Mouse (Mus musculus) CH12.LX (cell line): Measurements from ENCODE around the gene Sbds. TPM values are rescaled to one million over a fixed set of nuclear protein-coding genes. Genes with fewer than 3 reads are reported as not detected.

Experiments used
- DNase-seq: peaks from one replicate; pipeline ENCODE4 v3.0.0-alpha.2; 2013; ENCODE audit errors: extremely low read depth
- H3K27ac ChIP-seq: 2 replicates; pipeline ENCODE4 v1.5.1; 2012; ENCODE audit warnings: low read depth, mild to moderate bottlenecking, control low read depth, moderate library complexity; ENCODE audit not compliant: insufficient read depth
- H3K27me3 ChIP-seq: replicated peaks from 2 replicates; pipeline ENCODE3; 2012; ENCODE audit warnings: inconsistent platforms
- H3K36me3 ChIP-seq, 2 experiments: replicated peaks in 1 of 2; 2 replicates each; pipeline versions ENCODE3 to v1.6.1; 2012; ENCODE audit warnings: inconsistent platforms in 1 of 2, low read length in 1 of 2, mild to moderate bottlenecking in 1 of 2, mixed read lengths in 1 of 2, moderate library complexity in 1 of 2; ENCODE audit not compliant: control insufficient read depth in 1 of 2, insufficient read depth in 1 of 2
- H3K4me1 ChIP-seq, 2 experiments: 2 replicates each; pipeline ENCODE4 v1.6.1; 2012; ENCODE audit warnings: inconsistent platforms in 1 of 2, moderate library complexity in 1 of 2; ENCODE audit not compliant: insufficient read depth in 2 of 2, control insufficient read depth in 1 of 2
- H3K4me2 ChIP-seq: 2 replicates; pipeline ENCODE4 v1.6.1; 2012; ENCODE audit warnings: low read depth, mild to moderate bottlenecking, control low read depth; ENCODE audit not compliant: poor library complexity, insufficient read depth, severe bottlenecking
- H3K4me3 ChIP-seq, 3 experiments: fragments of 150-350 bp in 1 of 3; sonication (generic) in 1 of 3; replicated peaks in 1 of 3; 2 replicates each; pipeline versions ENCODE3 to v1.5.1; 2011 to 2012; ENCODE audit warnings: low read depth in 2 of 3, low read length in 2 of 3, mild to moderate bottlenecking in 2 of 3, moderate library complexity in 2 of 3, control low read depth in 1 of 3, improper control_type of control experiment in 1 of 3, inconsistent platforms in 1 of 3, mixed read lengths in 1 of 3; ENCODE audit not compliant: poor library complexity in 1 of 3
- H3K79me2 ChIP-seq: replicated peaks from 2 replicates; pipeline ENCODE4 v1.6.1; 2012; ENCODE audit warnings: mild to moderate bottlenecking, moderate library complexity; ENCODE audit not compliant: control insufficient read depth, poor library complexity, insufficient read depth, severe bottlenecking; ENCODE audit errors: extremely low read depth
- H3K9ac ChIP-seq: 2 replicates; pipeline ENCODE4 v1.6.1; 2012; ENCODE audit warnings: low read depth, mild to moderate bottlenecking, control low read depth, moderate library complexity; ENCODE audit not compliant: insufficient read depth
- H3K9me3 ChIP-seq: replicated peaks from 2 replicates; pipeline ENCODE3; 2012; ENCODE audit warnings: low read length, inconsistent platforms, mixed read lengths
- CTCF ChIP-seq, 2 experiments: IDR thresholded peaks in 1 of 2; conservative IDR thresholded peaks in 1 of 2; 2 replicates each; pipeline ENCODE4 v1.5.1; 2011 to 2012; ENCODE audit warnings: low read depth in 2 of 2, low read length in 2 of 2, improper control_type of control experiment in 1 of 2, inconsistent platforms in 1 of 2, mild to moderate bottlenecking in 1 of 2, moderate library complexity in 1 of 2
- E2F4 ChIP-seq: IDR thresholded peaks from 2 replicates; pipeline ENCODE4 v1.6.1; 2011; ENCODE audit warnings: low read depth, low read length, improper control_type of control experiment; ENCODE audit not compliant: insufficient replicate concordance
- ELF1 ChIP-seq: IDR thresholded peaks from 2 replicates; pipeline ENCODE4 v1.6.1; 2014; ENCODE audit warnings: low read depth, mild to moderate bottlenecking, inconsistent platforms, low read length, improper control_type of control experiment
- GABPA ChIP-seq: IDR thresholded peaks from 2 replicates; pipeline ENCODE4 v1.6.1; 2012; ENCODE audit warnings: low read depth, low read length, improper control_type of control experiment, inconsistent platforms; ENCODE audit not compliant: insufficient replicate concordance
- JUND ChIP-seq: conservative IDR thresholded peaks from 2 replicates; pipeline ENCODE4 v1.6.1; 2011; ENCODE audit warnings: low read depth, low read length, improper control_type of control experiment
- KAT2A ChIP-seq: IDR thresholded peaks from 2 replicates; pipeline ENCODE4 v1.6.1; 2012; ENCODE audit warnings: low read length, improper control_type of control experiment, inconsistent platforms; ENCODE audit not compliant: insufficient replicate concordance
- MXI1 ChIP-seq: IDR thresholded peaks from 2 replicates; pipeline ENCODE4 v1.6.1; 2011; ENCODE audit warnings: mild to moderate bottlenecking, low read depth, low read length, improper control_type of control experiment
- MYC ChIP-seq: IDR thresholded peaks from 2 replicates; pipeline ENCODE4 v1.6.1; 2011; ENCODE audit warnings: low read depth, mild to moderate bottlenecking, improper control_type of control experiment, low read length
- POLR2A ChIP-seq: IDR thresholded peaks from 2 replicates; pipeline ENCODE4 v1.6.1; 2011; ENCODE audit warnings: low read depth, mild to moderate bottlenecking, improper control_type of control experiment, low read length
- RAD21 ChIP-seq: IDR thresholded peaks from 2 replicates; pipeline ENCODE4 v1.6.1; 2011; ENCODE audit warnings: low read depth, mild to moderate bottlenecking, low read length, improper control_type of control experiment, moderate library complexity
- RCOR1 ChIP-seq: conservative IDR thresholded peaks from 2 replicates; pipeline ENCODE4 v1.6.1; 2012; ENCODE audit warnings: low read depth, mild to moderate bottlenecking, inconsistent platforms, low read length, improper control_type of control experiment
- UBTF ChIP-seq: IDR thresholded peaks from 2 replicates; pipeline ENCODE4 v1.6.1; 2012; ENCODE audit warnings: low read depth, mild to moderate bottlenecking, inconsistent platforms, low read length, improper control_type of control experiment, moderate library complexity
- ZMIZ1 ChIP-seq: IDR thresholded peaks from 2 replicates; pipeline ENCODE4 v1.6.1; 2012; ENCODE audit warnings: low read depth, mild to moderate bottlenecking, inconsistent platforms, low read length, improper control_type of control experiment
- dilution Hi-C: fragments of 300-500 bp; cut with MboI; formaldehyde crosslinking; loops from 2 replicates; pipeline ENCODE4 v1.14.3; 2020; ENCODE audit warnings: low sequenced_read_pairs; ENCODE audit not compliant: extremely low pct_unique_long_range_greater_than_20kb, extremely low pct_ligation_motif_present
- in situ Hi-C: fragments of 300-500 bp; cut with MboI; formaldehyde crosslinking; loops from 3 replicates; pipeline ENCODE4 v1.14.3; 2019; ENCODE audit warnings: low sequenced_read_pairs, low pct_ligation_motif_present, low pct_unique_long_range_greater_than_20kb, mixed read lengths
- polyA plus RNA-seq: library from polyadenylated mRNA; unstranded; fragments of >175 nt; gene quantifications from 2 replicates; pipeline ENCODE4 v1.2.1, GENCODE M21; 2012; ENCODE audit warnings: low read depth; ENCODE audit not compliant: insufficient read length
- total RNA-seq, 2 experiments: library from RNA; depleted of rRNA; stranded (reverse); fragments of 300-350 nt in 1 of 2; fragments of >200 nt in 1 of 2; gene quantifications; 2 replicates each; pipeline ENCODE4 v1.2.3; 2012 to 2014

Gene Sbds
- total and polyA plus RNA-seq, 3 experiments: 37.0 to 81.2 (median 43.9) TPM

DNA sequence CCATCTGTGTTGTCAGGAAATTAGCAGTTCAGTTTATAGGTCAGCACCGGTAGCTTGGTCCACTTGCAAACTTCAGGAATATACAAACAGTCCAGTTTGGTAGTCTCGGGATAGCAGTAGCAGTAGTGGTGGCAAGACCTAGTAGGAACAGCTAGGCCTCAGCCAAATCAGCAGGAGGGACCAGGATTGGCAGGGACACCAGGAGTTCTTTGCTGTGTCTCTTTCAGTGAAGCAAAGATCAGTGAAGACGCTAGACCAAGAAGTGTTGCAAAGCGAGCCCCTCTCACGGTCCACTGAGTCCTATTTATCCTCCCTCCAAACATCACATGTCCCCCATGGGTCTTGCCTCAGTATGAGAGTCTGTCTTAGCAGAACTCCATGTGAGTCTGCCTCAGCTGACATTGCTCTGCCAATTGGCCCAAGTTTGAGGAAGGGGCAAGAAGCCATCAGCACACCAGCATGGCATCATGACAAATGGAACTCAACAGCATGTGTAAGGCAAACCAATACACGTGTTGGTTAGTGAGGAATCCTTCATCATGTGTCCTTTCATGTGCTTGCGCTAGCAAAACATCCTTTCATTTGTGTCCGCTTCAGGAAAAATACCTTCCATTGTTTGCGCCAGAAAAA is 43.6 kb upstream of the Sbds start:
- TF ChIP-seq GABPA (no peak), RAD21 (no peak)
- H3K36me3 ChIP-seq: peaks cover 52 to 92% of the 10 kb centered on the region in 2 experiments
- dilution Hi-C loops: no loop called here
- in situ Hi-C loops: no loop called here
- no peaks in the 10 kb centered on the region for H3K79me2 ChIP-seq
- H3K4me3 ChIP-seq: no peak overlapping the region
- H3K4me2 ChIP-seq: no peak overlapping the region
- H3K27me3 ChIP-seq: no peaks in the 10 kb centered on the region
- DNase-seq: no peak
- H3K9ac ChIP-seq: no peak overlapping the region
- no peak overlapping the region for H3K27ac ChIP-seq
- no peaks in the 10 kb centered on the region for H3K4me1 ChIP-seq
- H3K9me3 ChIP-seq: no peaks in the 10 kb centered on the region

DNA sequence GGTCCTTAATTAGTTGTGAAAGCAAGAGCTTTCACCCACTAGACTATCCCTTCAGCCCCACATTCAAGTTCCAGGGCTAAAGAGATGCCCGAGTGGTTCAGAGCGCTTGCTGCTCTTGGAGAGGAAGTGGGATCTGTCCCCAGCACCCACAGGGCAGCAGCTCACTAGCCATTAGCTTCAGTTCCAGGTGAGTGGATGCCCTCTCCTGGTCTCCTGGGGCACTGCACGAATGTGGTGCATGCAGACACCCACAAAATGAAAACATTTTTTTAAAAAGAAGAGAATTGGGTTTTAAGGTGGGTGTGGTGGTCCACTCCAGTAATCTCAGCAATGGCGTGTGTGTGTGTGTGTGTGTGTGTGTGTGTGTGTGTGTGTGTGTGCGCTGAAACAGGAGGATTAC is 40.7 kb upstream of the Sbds start:
- dilution Hi-C loops (no loop called here), in situ Hi-C loops (no loop called here)
- H3K36me3 ChIP-seq: peaks cover 63 to 94% of the 10 kb centered on the region in 2 experiments
- H3K9ac ChIP-seq: no peak overlapping the region
- no peak overlapping the region for H3K4me2 ChIP-seq
- H3K27ac ChIP-seq: no peak overlapping the region
- no peaks in the 10 kb centered on the region for H3K9me3 ChIP-seq
- H3K79me2 ChIP-seq: no peaks in the 10 kb centered on the region
- no peaks in the 10 kb centered on the region for H3K27me3 ChIP-seq
- H3K4me1 ChIP-seq: no peaks in the 10 kb centered on the region
- DNase-seq: no peak
- H3K4me3 ChIP-seq: no peak overlapping the region
- TF ChIP-seq RCOR1 (no peak), CTCF (conservative IDR thresholded peaks at IDR 0.05 in 1 of 2, IDR thresholded peaks at IDR 0.05 in 1 of 2; ENCODE audit: low read depth in 2 of 2, low read length in 2 of 2) (peak; percentile 11 to 29; a peak in 2 of 4 replicates)

GRCm38 (mm10) chr5:130294598-130294997 is 39.3 kb upstream of the Sbds start:
- Histone ChIP-seq H3K9me3 (peaks cover 6% of the 10 kb centered on the region), H3K36me3 (peaks cover 58 to 94% of the 10 kb centered on the region in 2 experiments), H3K4me1 (no peaks in the 10 kb centered on the region), H3K27ac (no peak overlapping the region), H3K79me2 (no peaks in the 10 kb centered on the region), H3K9ac (no peak overlapping the region), H3K4me3 (no peak overlapping the region), H3K4me2 (no peak overlapping the region), H3K27me3 (no peaks in the 10 kb centered on the region)
- in situ Hi-C loops: no loop called here
- no peak for TF ChIP-seq ELF1
- TF ChIP-seq RAD21: no peak
- TF ChIP-seq POLR2A: no peak
- no peak for TF ChIP-seq UBTF
- no peak for TF ChIP-seq KAT2A
- no peak for TF ChIP-seq ZMIZ1
- TF ChIP-seq E2F4: no peak
- TF ChIP-seq MYC: no peak
- TF ChIP-seq JUND: no peak
- no peak for TF ChIP-seq MXI1
- no peak for DNase-seq
- dilution Hi-C loops: no loop called here
